Mouse (Mus musculus): ENCODE data around the gene Rassf3.

DNA sequence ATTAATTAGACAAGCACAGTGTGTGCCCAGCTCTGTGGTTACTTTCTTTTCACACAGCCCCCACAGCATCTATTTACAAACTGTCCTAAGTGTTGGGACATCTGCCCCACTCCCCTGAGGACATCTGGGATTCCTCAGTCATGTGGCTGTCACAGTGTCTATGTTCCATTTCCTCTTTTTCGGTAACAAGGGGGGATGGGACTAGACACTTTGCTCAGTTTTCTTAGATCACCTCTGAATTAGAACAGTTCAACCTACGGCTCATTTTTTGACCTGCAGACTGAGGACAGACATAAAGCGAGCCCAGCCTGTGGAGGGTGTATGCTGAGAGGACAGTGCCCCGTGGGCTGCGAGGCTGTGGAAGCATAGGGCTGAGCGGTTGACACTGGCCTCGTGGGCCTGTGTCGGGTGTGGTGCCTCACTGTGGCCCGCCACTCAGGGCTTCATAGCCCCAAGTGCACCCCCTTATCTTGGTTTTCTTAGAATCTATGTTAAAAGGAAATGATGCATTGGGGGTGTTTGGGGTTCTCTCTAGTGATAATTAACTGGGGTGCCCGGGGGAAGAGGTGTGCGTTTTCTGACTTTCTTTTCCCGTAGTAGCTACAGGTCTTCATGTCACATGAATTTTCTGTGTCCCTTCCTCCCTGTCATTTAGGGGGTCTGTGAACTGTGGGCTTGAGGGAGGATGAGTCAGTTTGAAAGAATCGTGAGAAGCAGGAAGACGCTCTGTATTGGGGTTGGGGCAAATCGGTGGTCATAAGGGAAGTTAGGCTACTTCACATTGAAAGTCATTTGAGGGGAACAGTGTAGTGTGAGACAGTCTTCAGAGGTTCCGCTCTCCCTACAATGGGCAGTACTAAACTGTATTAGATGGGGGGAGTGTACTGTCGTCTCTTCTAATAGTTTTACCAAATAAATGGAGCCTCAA lies 101.2 kb downstream of the Rassf3 start:
- TF ChIP-seq CTCF (IDR thresholded peaks at IDR 0.05; ENCODE audit: low read depth) (no peak), EP300 (IDR thresholded peaks at IDR 0.05; ENCODE audit: low read depth) (peak; percentile 23; the same call in 1 of the 2 replicates)
